Mouse (Mus musculus) kidney, adult 8-10 months (tissue): ENCODE measurements at regions not wholly inside any gene's neighbourhood (a gene's known extent, or its start where the extent isn't known, plus 50 kb on each side); places are given as distances from the start of the nearest gene placed in this dataset.
"Not testable (repeated sequence)": the region's sequence is repeated elsewhere in the genome, so short reads cannot be mapped to it uniquely, and the experiment has no call there.

Experiments
- DNase-seq, 2 experiments: peaks; one replicate each; pipeline ENCODE4 v3.0.0; 2022

GRCm38 (mm10) chr10:48582006-48582405 is 1206.6 kb downstream of the Grik2 start:
- no peak for DNase-seq

- no peak for DNase-seq
Observed at GRCm38 (mm10) chr10:48581081-48581480, 1207.5 kb downstream of the Grik2 start.

- DNase-seq = no peak
Observed at GRCm38 (mm10) chr10:48572600-48572999, 1216.0 kb downstream of the Grik2 start.

- not testable (repeated sequence) for DNase-seq
Observed at GRCm38 (mm10) chr10:48549791-48550190, 1238.8 kb downstream of the Grik2 start.

DNA sequence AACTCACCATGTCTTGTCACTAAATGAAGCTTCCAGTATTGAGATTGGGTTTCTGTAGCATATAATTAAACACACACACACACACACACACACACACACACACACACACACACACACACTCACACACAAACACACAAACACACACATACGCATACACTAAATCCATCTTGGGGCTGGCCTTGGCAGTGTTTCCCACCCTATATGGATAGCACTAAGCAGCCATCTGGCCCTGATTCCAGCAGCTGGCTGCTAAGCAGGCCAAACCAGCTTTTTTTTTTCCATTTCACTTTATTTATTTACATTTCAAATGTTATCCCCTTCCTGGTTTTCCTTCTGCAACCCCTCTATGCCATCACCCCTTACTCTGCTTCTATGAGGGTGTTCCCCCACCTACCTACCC is 1266.3 kb downstream of the Grik2 start:
- no peak for DNase-seq

DNA sequence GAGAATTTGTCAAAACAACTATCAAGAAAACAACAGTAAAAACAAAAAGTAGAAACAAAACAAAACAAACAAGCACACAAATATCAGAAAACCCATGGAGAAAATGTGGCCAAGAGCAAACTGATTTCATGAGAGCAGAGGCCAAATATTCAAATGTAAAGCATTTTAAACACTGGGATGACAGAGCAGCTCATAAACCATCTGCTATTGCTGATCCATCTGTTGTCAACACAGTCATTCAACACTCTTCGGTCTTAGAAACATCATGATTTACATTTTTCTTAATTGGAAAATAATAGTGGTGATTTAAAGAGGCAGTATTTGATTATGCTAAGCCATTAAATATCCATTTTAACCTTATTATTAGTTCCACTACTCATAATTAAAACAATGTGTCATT is 1315.6 kb downstream of the Grik2 start:
- DNase-seq = no peak

- DNase-seq = no peak
Observed at GRCm38 (mm10) chr10:48443739-48444342, 1344.7 kb downstream of the Grik2 start.

GRCm38 (mm10) chr10:48433287-48433686 is 1355.3 kb downstream of the Grik2 start:
- no peak for DNase-seq

DNA sequence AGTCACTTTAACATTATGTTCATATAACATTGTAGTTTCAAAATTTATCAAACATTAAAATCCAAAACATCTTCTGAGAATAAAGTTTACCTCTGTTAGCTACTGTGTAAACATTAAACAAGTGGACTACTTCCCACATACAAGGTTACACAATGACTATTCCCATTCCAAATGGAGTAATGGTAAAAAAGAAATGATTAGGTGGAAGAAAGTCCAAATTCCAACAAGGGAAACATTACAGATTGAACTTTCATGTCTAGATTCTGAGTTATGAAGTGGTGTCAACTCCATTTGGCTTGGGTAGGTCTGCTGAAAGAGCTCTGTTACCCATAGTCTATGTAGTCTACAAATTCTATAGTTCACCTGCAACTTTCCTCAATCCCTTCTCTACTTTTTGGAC is 1363.1 kb downstream of the Grik2 start:
- DNase-seq = peak in 1 of 2 experiments; percentile 6

DNA sequence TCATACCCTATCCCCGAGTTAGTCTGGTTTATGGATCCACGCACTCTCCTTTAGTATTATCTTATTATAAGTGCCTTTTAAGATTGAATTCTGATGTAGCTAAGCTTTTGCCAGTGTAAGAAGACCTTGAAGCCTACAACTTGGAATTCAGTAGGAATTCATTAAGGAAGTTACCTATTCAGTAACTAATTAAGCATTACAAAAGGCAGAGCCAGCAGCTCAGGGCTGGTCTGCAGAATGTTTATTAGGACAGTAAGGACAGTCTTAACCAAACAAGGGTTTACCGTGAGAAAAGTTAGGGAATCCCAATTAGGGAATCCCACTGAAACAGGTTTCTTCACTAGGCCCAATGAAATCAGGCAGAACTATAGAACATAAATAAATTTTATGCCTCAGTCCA is 1383.5 kb downstream of the Grik2 start:
- peak; percentile 15 to 26 for DNase-seq
